Mouse (Mus musculus): ENCODE results near the gene Rhd.

The Rhd gene

GRCm38 (mm10) chr4:134930190-134930589 lies 65.9 kb downstream of the Rhd start:
- no peak for DNase-seq (ENCODE audit: extremely low read depth, low read depth)

GRCm38 (mm10) chr4:134930684-134931481 lies 66.5 kb downstream of the Rhd start, which contains the start of gene Syf2:
Syf2 (plus strand) TSS chr4:134930898.
- peak; percentile 92 for DNase-seq (ENCODE audit: extremely low read depth, low read depth)

DNA sequence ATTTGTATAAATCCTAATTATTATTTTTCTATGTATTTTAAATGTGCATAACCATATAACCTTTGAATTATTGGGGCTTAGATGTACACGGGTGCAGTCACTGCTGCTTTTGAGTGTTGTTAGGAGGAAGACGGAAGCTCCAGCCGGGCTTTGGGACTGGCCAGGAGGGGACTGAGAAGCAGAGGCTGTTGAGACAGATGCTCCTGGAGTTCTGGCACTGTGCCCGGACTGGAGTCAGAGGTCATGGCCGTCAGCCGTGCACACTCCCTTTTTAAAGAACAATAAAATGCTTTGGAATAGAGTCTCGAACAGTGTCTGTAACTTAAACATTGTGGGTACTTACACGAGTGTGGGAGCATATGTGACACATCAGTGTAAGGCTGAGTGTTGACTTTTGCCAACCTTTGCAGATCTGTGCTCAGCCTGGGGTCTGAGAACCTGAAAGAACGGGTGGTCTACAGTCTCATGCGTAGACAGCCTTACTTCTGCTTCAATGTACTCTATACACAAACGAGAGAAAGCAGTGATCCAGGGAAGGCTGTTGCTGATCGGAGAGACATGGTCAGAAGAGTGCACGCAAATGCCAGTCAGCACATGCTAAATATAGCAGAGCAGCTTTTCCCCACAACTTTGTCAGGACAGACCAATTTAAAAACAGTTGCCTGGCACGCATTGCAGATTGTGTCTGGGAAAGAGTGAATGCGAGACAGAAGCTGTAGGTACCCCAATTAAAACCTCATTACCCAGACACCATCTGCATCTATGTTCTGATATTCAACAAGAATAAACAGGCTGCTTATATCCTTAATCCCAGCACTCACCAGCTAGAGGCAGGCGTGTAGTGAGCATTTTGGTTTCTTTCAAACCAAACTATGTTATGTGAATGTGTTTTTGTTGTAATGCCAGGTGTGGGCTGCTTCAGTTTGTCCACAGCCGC lies 73.2 kb downstream of the Rhd start:
- no peak for DNase-seq (ENCODE audit: extremely low read depth, low read depth)

GRCm38 (mm10) chr4:134939900-134940299 lies 75.6 kb downstream of the Rhd start:
- no peak for DNase-seq (ENCODE audit: extremely low read depth, low read depth)

GRCm38 (mm10) chr4:134943758-134944538 lies 79.6 kb downstream of the Rhd start:
- no peak for DNase-seq (ENCODE audit: extremely low read depth, low read depth)
